Mouse (Mus musculus): ENCODE measurements around the gene Hdac8. TPM values are rescaled to one million over a fixed set of nuclear protein-coding genes. Genes with fewer than 3 reads are reported as not detected.

Hdac8 gene
- total and polyA plus RNA-seq, 3 experiments, result 8.8 to 11.8 TPM; not detected in 1

GRCm38 (mm10) chrX:102284889-102285288 is 220.3 kb downstream of the Hdac8 start:
- TF ChIP-seq MYC (IDR thresholded peaks at IDR 0.05; ENCODE audit: low read depth, low read length) (no peak), EP300 (IDR thresholded peaks at IDR 0.05; ENCODE audit: low read depth in 1 of 2, low read length in 2 of 2) (no peak), RCOR1 (IDR thresholded peaks at IDR 0.05; ENCODE audit: low read depth, low read length) (no peak), POLR2AphosphoS5 (IDR thresholded peaks at IDR 0.05; ENCODE audit: borderline replicate concordance, low read depth, low read length) (no peak), TCF12 (IDR thresholded peaks at IDR 0.05; ENCODE audit: low read depth, low read length) (no peak), NRF1 (IDR thresholded peaks at IDR 0.05; ENCODE audit: insufficient read depth, low read depth, low read length, poor library complexity, severe bottlenecking) (no peak), UBTF (IDR thresholded peaks at IDR 0.05; ENCODE audit: borderline replicate concordance, insufficient read depth, low read depth, low read length) (no peak)
- no peaks in the 10 kb centered on the region; a peak in 1 of 4 replicates for H3K4me1 ChIP-seq (ENCODE audit: control insufficient read depth in 1 of 2, insufficient read depth in 2 of 2, low read length in 2 of 2)
- no peaks in the 10 kb centered on the region for H3K27me3 ChIP-seq (ENCODE audit: control insufficient read depth in 1 of 2, insufficient read depth in 2 of 2, low read length in 2 of 2)
- no peaks in the 10 kb centered on the region; a peak in 1 of 4 replicates for H3K36me3 ChIP-seq (ENCODE audit: control insufficient read depth in 1 of 2, insufficient read depth in 2 of 2, low read length in 2 of 2)
- H3K4me3 ChIP-seq (ENCODE audit: control insufficient read depth in 1 of 2, insufficient read depth in 1 of 2, low read depth in 2 of 2, low read length in 2 of 2), result no peak overlapping the region
- no peak for DNase-seq (ENCODE audit: low read depth, low spot score)
- H3K9ac ChIP-seq (ENCODE audit: control insufficient read depth, low read depth, low read length, poor library complexity, severe bottlenecking), result no peak overlapping the region
- H3K27ac ChIP-seq (ENCODE audit: control insufficient read depth, low read depth, low read length), result no peak overlapping the region
- no peaks in the 10 kb centered on the region for H3K79me2 ChIP-seq (ENCODE audit: control insufficient read depth, insufficient read depth, low read length, poor library complexity)
- no peaks in the 10 kb centered on the region for H3K9me3 ChIP-seq (replicated peaks; ENCODE audit: insufficient read depth, low read length)

GRCm38 (mm10) chrX:102262620-102263345 is 242.4 kb downstream of the Hdac8 start:
- Histone ChIP-seq H3K36me3 (ENCODE audit: control insufficient read depth in 1 of 2, insufficient read depth in 2 of 2, low read length in 2 of 2) (no peaks in the 10 kb centered on the region), H3K9me3 (replicated peaks; ENCODE audit: insufficient read depth, low read length) (no peaks in the 10 kb centered on the region), H3K9ac (ENCODE audit: control insufficient read depth, low read depth, low read length, poor library complexity, severe bottlenecking) (no peak overlapping the region), H3K27ac (ENCODE audit: control insufficient read depth, low read depth, low read length) (no peak overlapping the region), H3K27me3 (ENCODE audit: control insufficient read depth in 1 of 2, insufficient read depth in 2 of 2, low read length in 2 of 2) (no peaks in the 10 kb centered on the region; a peak in 1 of 4 replicates), H3K4me3 (ENCODE audit: control insufficient read depth in 1 of 2, insufficient read depth in 1 of 2, low read depth in 2 of 2, low read length in 2 of 2) (no peak overlapping the region), H3K4me1 (ENCODE audit: control insufficient read depth in 1 of 2, insufficient read depth in 2 of 2, low read length in 2 of 2) (no peaks in the 10 kb centered on the region), H3K79me2 (ENCODE audit: control insufficient read depth, insufficient read depth, low read length, poor library complexity) (no peaks in the 10 kb centered on the region)
- no peak for TF ChIP-seq POLR2AphosphoS2 (IDR thresholded peaks at IDR 0.05; ENCODE audit: low read length)
- no peak for TF ChIP-seq SIN3A (IDR thresholded peaks at IDR 0.05; ENCODE audit: low read length)
- no peak for TF ChIP-seq MXI1 (IDR thresholded peaks at IDR 0.05; ENCODE audit: low read depth, low read length)
- no peak for TF ChIP-seq MEF2A (IDR thresholded peaks at IDR 0.05; ENCODE audit: extremely low read depth, insufficient replicate concordance, low read depth, low read length, poor library complexity, severe bottlenecking)
- TF ChIP-seq ZMIZ1 (IDR thresholded peaks at IDR 0.05; ENCODE audit: low read depth, low read length), result no peak
- no peak for TF ChIP-seq NELFE (IDR thresholded peaks at IDR 0.05; ENCODE audit: low read depth, low read length)
- TF ChIP-seq E2F4 (IDR thresholded peaks at IDR 0.05; ENCODE audit: borderline replicate concordance, low read depth, low read length), result no peak
- no peak for TF ChIP-seq RCOR1 (IDR thresholded peaks at IDR 0.05; ENCODE audit: low read depth, low read length)
- TF ChIP-seq USF2 (IDR thresholded peaks at IDR 0.05; ENCODE audit: borderline replicate concordance in 1 of 2, insufficient read depth in 1 of 2, low read depth in 1 of 2, low read length in 2 of 2), result no peak
- no peak for TF ChIP-seq NRF1 (IDR thresholded peaks at IDR 0.05; ENCODE audit: insufficient read depth, low read depth, low read length, poor library complexity, severe bottlenecking)
- no peak for DNase-seq (ENCODE audit: low read depth, low spot score)

Data from MEL (cell line).